Mouse (Mus musculus): ENCODE data around the gene Dpf2.

DNA sequence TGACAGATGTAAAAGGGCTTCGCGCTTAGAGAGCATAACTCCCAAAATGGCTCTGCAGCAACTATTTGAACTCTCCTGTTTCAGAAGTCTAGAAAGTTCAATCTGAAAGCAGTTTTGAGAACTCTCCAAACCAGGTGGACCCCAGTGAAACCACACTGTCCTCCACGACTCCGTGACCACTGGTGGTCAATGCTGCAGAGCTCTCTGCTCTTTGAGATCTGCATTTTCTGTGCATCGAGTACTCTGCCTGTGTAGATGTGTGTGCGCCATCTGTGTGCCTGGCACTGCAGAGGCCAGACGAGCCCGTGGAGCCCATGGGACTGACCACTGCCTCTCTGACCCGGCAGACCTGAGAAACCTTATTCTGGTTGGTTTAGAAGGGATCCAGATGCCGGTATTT is 42.1 kb upstream of the Dpf2 start:
- TF ChIP-seq CTCF (conservative IDR thresholded peaks at IDR 0.05; ENCODE audit: insufficient read depth, insufficient read length, low read depth, low read length) (no peak), POLR2A (IDR thresholded peaks at IDR 0.05; ENCODE audit: low read depth, low read length) (no peak)
